Mouse (Mus musculus) embryo, embryonic 9.5 days (tissue): Measurements from ENCODE around the gene Svbp.

Experiments
- DNase-seq: peaks from one replicate; pipeline ENCODE4 v3.0.0-alpha.2; 2017; ENCODE audit errors: extremely low spot score

Svbp gene

DNA sequence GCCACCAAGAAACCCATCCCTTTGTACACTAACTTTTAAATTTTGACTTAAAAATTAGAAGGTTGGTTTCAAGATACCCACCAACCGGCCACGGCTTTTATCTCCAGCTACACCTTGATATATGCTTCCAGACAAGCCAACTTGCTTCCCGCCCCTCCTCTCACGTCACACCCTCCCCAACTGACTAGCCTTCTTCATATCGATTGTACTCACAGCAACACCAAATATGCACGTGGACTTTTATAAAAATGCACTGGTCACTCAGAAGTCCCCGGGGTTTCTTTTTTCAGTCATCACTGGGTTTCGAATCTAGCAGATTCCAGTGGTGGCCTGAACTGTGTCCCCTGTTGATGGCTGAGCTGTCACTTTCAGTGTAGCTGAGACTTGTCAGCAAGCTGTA lies 4.5 kb upstream of the Svbp start:
- DNase-seq, result no peak

DNA sequence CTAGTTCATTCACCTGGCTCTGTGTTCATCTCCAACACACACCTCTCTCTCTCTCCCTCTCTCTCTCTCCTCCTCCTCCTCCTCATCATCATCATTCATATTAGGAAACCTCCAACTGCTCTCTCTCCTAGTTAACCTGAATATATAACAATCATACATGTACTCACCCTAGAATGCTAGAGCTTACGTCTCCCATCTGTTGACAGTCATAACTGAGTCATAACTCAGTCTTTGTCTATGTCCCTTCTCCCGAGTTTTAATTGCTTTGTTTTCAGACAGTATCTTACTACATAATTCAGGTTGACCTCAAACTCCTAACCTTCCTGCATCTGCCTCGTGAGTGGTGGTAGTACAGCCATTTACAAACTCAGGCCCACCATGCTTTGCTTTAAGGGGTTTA lies 3.8 kb upstream of the Svbp start:
- no peak for DNase-seq

DNA sequence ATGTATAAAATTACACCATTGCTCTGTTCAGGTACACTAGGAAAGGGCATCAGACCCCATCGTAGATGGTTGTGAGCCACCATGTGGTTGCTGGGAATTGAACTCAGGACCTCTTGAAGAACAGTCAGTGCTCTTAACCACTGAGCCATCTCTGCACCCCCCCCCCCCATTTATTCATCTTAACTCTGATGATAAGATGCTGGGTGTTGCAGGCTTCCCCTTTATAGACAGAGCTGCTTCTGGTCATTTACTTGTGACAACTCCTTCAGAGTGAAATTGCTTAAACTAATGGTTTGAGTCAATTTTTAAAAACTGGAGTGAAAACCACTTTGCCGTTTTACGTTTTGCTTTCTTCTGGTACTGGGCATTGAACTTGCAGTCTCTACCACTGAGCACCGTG lies 2.3 kb upstream of the Svbp start:
- DNase-seq, result no peak

DNA sequence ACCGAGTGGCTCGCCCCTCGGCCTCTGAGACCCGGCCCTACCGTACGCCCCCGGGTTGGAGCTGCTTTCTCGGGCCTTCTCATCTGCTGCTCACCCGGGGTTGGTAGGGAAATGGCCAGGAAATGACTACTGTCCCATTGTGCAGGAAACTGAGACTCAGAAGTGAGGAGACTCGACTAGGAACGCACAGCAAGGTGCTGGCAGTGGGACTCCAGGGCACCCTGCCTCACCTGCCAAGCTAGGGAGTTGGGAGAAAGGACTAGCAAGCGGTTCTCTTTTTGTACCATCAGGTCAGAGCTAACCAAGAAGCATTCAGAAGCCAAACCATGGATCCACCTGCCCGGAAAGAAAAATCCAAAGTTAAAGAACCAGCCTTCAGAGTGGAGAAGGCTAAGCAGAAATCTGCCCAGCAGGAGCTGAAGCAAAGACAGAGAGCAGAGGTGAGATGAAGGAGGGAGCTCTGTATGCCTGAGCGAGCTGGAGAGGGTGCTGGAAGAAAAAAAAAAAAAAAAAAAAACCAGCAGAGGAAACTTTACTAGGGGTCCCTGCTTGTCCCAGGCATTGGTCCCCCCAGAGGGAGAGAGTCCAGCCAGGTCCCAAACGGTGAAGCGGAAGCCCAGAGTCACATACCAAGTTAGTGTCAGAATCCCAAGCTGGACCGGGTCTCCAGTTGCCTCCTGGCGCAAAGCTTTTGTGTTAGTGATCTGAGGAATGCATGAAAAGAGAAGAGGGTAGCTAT lies 645 bp downstream of the Svbp start:
- DNase-seq, result no peak

DNA sequence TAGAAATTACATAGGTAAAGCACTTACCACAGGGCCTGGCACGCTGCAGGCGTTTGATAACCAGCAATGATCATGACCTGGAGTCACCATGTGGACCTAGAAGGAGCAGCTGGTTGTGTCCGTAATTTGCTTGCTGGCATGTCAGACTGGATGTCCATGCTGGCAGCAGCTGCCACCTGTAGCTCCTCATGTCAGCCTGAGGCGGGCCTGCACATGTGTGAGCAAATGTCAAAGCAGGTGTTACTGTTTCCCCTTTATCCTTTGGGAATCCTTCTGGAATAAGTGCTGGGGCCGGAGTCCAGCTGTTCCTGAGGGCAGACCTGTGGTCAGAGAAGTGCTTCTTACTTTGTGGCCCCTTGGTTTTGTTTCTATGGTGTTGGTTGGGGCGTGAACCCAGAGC lies 3.0 kb downstream of the Svbp start:
- no peak for DNase-seq

DNA sequence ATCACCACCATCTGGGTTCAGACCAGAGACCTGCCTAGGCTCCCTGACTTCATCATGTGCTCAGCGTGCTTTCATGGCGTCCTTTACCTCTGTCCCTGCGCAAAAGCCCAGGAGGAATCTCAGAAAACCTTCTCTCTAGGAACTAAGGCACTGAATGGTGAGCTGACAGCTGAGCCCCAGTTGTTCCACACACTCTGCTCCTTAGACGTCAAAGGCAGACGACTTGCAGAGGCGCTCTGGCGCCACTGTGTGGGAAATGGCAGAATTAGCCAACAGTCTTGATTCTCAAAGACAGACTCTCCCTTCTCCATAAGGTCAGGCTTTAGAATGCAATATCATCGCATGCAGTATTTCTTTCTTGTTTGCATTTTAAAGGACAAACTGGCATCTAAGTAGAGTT lies 9.6 kb downstream of the Svbp start:
- DNase-seq, result peak; percentile 61

DNA sequence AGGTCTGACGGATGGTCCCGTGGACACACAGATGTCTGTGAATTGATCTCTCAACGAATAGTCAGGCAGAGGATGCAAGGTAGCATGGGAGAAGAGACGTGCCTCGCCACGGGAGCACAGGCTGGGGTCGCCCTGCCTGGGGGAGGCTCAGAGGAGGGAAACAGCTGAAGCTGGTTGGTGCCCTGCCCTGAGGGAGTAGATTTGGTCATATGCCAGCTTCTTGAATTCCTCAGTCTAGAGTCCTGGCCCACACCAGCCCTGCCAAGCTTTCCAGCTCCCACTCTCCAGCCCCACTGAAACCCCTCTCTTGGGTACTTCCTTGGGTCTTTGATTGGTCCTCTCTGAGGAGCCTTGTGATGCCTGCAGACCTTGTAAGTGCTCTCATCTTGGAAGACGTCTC lies 21.6 kb downstream of the Svbp start:
- DNase-seq, result no peak

DNA sequence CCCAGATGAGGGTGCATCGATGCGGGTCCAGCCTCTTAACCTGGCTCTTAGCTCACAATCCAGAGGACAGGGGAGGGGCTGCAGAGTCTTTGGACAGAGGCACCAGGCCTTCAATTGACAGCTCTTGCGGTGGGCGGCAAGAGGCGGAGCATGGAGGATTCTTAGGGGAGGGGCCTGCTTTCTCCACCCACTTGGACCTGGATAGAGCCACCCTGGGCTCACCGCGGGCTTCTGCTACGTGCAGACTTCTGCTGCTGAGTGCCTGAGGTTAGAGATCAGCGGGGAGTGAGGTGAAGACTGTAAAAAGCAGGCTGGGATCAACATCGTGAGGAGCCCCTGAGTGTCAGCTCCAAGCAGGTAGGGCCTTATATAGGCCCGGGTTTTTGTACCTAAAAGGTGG lies 23.1 kb downstream of the Svbp start, which contains the start of gene Tmem269:
TSS of gene Tmem269 (minus strand) at position 49 of the 400 bp plus-strand sequence.
- DNase-seq, result peak; percentile 36

DNA sequence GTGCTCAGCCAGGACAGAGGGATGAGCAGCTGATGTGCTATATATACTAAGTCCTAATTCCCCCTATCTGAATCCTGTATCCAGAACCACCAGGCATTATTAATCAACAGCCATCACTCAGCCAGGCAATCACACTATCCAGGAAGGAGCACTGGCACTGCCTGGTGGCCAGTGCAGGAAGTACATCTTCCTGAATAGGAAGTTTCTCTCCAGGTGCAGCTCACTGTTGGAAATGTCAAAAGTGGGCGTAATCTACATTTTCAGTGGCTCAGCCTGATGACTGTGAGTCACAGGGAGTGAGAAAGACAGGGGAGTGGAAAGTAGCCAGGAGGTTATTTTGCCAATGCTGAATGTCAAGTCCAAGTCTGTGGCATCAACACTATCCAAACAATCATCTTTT lies 28.6 kb downstream of the Svbp start:
- DNase-seq, result peak; percentile 10

DNA sequence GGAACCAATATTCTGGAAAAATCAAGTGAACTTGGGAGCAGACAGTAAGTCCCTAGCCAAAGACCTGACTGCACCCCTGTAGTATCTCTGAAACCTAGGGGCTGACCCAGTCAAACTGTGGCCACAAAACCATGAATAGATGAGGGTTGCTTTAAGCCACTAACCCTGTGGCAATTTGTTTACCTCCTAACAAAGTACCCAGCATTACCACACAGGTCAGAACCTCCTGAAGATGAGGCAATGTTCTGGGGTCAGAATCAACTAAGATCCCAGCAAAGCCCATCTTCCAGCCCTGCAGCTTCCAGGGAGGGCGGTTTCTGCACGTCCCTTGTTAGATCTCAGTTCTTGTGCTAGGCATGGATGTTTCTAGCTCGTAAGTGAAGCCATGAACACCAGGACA lies 29.4 kb downstream of the Svbp start:
- no peak for DNase-seq

DNA sequence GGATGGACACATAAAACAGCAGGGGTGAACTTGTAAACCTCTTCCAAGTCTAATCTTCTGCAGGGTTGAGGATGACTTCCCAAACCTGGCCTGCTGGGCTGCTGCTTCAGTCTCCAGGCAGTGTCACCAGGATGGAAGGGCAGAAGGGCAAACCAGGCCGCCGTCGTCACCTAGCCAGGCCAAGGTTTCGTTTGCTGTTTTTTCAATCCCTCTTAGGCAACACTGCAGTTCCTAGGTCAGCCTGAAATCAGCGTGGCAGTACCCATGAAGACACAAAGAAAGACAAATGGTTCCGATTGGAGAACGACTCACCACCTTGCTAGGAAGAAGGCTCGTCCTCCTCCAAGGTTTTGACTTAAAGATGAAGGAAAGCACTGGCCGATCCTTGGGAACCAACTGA lies 30.6 kb downstream of the Svbp start:
- no peak for DNase-seq

DNA sequence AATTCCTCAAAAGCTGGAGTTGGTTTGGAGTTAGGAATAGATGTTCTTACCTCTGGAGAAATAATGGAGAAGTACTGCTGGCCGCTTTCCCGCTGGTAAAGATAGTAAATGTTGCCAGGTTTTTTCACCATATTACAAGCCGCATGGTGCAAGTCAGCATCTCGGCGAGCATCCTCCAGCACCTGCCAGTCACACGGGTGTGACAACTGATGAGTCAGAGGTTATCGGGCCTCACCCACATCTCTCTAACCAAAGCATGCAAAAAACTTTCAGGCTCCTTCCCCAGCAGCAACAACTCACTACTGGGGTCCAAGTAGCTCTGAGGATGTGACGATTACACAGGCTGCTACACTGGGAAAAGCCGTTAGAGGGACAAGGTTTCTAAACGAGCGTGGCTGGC lies 31.6 kb downstream of the Svbp start:
- no peak for DNase-seq

DNA sequence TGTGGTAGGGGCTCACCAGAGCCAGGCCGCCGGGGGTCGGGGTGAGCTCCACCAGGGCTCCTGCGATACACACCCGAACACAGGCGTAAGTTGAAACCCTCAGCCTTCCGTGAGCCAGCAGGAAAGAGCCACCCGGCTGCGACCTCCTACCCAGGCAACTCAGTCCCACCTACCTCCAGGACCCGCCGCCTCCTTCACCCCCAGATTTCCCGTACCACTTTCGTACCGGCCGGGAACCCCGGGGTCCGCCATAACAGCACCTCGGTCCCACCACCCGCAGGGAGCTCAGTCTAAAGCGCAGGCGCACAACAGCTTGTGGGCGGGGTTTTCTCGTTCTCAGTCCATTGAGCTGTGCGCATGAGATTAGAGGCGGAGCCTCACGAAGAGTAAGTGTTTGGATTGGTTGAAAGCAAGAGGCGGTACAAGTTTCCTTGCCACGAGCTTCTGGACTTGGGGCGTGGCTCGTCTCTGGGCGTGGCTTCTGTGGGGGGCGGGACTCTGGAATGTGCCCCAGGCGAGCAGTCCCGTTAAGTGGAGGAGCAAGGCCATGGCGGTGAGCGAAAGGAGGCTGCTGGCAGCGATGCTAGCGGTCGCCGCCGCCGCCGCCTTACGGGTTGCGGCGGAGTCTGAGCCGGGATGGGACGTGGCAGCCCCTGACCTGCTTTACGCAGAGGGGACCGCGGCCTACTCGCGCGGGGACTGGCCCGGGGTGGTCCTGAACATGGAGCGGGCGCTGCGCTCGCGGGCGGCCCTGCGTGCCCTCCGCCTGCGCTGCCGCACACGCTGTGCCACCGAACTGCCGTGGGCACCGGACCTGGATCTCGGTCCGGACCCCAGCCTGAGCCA lies 37.5 kb downstream of the Svbp start, which contains the start of the genes AU022252 and P3h1:
TSS of gene AU022252 (minus strand) at position 303 of the 846 bp plus-strand sequence.
TSS of gene P3h1 (plus strand) at position 506 of the 846 bp plus-strand sequence.
- DNase-seq, result peak; percentile 97

DNA sequence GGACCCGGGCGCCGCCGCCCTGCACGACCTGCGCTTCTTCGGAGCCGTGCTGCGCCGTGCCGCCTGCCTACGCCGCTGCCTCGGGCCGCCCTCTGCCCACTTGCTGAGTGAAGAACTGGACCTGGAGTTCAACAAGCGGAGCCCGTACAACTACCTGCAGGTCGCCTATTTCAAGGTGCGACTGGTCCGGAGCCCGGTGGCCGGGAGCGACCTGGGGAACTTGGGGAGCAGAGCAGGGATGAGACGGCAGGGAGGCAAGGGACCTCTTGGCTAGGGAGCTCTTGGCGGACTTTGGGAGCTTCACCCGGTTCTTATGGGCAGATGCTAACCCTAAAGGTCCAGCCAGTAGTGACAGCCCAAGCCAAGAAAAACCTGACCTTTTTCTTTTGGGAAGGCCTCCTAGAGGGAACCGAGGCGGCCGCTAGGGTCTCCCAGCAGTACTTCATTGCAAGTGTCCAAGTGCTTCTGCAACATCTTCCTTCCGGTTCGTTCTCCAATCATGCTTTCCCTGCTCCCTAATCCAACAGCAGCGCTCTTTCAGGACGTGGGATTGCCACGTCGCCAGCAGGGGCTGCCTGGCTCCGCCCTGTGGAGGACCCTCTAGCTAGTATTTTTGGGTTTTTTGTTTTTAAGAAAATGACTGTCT lies 38.3 kb downstream of the Svbp start:
- peak; percentile 74 for DNase-seq

DNA sequence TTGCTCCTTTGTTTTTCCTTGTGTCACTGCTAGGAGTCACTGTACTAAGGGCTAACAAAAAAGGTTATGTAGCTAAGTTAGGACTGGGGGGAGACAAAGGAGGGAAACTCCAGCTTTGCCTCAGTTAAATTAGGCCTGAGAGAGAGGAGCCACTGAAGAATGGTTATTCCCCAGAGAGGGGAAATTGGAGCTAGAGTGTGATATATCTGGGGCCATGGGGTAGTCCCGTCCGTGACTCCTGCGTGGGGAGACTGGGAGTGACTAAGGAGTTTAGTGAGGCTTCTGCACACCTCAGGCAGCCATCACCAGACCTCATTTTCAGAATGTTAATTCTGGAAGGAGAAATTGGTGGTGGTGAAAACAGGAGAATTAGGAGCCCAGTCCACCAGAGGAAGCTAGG lies 39.2 kb downstream of the Svbp start:
- no peak for DNase-seq

DNA sequence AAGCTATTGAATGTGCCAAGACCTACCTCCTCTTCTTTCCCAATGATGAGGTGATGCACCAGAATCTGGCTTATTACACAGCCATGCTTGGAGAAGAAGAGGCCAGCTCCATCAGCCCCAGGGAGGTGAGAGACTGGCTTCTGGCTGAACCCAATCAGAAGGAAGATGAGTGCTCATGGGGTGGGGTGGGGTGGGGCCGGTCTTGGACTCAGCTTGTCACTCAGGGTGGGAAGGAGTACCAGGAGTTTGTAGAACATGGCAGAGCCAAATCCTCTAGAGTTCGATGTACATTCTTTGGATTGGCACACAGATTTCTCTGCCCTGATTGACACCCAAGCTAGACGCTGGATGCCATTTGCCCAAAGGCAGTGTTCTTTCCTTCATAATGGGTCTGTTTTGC lies 43.6 kb downstream of the Svbp start:
- DNase-seq, result no peak

DNA sequence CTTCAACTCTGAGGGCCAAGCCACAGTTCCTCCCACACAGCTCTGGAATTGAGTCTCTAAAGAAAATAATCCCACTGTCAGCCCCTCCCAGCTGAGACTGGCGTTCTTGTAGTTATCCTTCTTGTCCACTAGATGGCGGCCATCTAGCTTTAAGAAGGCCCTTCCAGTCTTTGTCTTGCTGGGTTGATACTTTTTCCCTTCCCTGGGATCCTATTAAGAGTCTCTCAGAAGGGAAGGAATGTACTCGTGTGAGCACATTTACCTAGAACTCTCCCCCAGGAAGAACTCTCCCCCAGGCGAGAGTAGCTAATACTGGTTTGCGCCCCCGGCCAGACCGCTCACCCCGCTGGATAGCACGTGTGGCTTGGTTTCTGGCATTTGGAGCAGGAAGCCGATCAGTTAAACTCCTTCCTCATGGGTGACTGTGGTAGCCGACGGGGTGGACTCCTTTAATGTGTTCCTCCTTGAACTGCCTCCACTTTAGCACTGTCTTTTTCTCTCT lies 44.1 kb downstream of the Svbp start:
- peak; percentile 57 for DNase-seq

DNA sequence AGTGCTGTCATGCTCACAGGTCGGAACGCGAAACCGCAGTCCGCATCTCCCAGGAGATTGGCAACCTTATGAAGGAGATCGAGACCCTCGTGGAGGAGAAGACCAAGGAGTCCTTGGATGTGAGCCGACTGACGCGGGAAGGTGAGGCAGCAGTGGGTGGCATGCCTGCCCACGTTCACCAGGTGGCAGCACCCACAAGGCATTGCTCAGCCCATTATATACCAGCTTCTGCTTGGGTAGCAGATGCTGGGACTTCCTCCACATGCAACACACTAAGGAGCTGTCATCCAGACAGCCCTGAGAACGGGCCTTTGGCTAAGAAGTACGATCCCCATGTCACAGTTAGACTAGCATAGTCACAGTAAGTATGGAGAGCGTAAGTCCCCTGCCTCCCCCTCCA lies 46.6 kb downstream of the Svbp start:
- DNase-seq, result no peak

DNA sequence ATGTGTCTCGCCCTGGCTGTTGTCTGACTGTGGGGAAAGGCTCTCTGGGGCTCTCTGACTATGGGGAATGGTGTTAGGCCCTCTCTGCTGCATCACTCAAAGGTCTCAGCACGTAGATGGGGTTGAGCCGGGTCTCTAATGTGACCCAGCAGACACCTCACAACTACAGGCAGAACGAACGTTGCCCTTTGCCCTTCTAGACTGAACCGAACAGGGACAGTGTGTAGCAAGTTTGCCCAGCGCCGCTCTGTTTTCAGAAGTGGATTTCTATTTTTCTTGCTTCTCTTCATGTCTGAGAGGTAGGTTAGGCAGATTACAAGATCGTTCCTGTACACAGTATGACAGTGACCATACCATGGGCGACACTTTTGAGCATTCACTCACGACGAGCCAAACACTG lies 47.5 kb downstream of the Svbp start:
- no peak for DNase-seq

DNA sequence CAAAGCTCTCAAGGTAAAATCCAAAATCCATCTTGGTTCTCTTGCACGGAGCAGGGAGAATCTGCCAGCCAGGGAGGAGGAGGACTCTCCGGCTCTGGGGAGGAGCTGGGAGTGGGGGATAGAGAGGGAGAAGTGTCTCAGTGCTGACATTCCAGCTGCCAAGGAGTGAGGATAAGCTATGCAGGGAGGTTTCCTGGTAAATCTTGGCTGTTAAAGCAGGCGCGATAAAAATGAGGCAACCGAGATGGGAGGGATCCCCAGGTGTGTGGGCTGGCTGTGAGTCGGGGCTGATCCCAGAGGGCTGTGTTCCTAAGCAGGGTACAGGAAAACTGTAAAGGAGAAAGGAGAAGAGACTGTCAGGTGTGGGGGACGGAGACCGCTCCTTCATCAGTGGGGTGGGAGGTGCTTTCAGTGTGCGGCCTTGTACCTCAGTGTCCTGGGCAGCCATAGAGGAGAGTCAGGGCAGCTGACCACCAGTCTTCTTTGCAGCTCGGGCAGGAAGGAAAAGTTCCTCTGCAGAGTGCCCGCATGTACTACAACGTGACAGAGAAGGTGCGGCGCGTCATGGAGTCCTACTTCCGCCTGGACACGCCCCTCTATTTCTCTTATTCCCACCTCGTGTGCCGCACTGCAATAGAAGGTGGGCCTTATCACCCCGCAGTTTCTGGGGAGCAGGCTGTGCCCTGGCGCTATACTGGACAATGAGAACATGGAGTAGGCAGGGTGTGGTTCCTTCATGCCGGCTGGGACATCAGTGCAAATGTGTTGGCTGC lies 49.5 kb downstream of the Svbp start:
- DNase-seq, result no peak

DNA sequence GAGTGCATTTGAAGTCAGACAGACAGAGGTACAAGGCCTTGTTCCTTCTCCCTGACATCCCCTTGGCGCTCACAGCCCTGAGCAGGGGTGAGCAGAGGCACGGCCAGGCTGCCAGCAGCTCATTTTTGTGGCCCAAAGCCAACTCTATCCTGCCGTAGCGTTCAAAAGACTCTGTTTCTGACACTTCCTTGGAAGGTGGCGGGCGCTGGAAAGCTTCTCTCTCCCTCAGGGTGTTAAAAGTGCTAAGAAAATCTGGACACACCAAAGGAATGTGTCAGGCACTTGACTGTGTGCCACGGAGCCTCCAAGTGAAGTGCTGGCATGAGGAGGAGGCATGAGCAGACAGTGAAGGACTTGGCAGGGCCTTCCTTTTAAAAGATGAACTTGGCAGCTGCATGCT lies 50.5 kb downstream of the Svbp start:
- no peak for DNase-seq

DNA sequence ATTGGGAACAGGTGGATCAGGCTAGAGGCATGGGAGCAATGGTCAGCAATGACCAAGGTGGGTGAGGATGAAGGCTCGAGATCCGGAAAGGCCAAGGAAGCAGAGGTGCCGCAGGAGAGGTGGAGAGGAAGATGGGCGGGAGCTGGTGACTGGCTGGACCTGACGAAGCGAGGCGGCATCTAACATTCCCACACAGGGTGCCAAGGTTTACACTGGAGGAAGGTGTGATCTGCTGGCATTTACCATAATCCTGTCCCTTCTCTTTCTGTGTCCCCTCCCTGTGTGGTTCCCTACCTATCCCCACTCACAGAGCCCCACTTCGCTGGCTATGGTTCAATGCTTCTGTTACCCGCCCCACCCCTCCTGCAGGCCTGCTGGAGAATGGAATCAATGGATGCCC lies 50.9 kb downstream of the Svbp start:
- DNase-seq, result no peak
